Mouse (Mus musculus) adrenal gland, postnatal 14 days (tissue): ENCODE data around the gene Krt32. TPM values are rescaled to one million over a fixed set of nuclear protein-coding genes. Genes with fewer than 3 reads are reported as not detected.

Experiments
- DNase-seq: peaks from one replicate; pipeline ENCODE4 v3.0.0; 2021; ENCODE audit warnings: mixed read lengths
- total RNA-seq: library from RNA; stranded (reverse); gene quantifications from 2 replicates; pipeline ENCODE4 v1.2.3, GENCODE M21; 2021

Gene Krt32
- total RNA-seq, 1 experiment from 2014 or later: not detected

GRCm38 (mm10) chr11:100050451-100050850 is 37.6 kb downstream of the Krt32 start, which contains the start of gene Krt31:
Krt31 (minus strand) TSS chr11:100050551.
- no peak for DNase-seq

- no peak for DNase-seq
Measured at GRCm38 (mm10) chr11:100047193-100047592, 40.8 kb downstream of the Krt32 start.

GRCm38 (mm10) chr11:100046303-100046866 is 41.6 kb downstream of the Krt32 start:
- no peak for DNase-seq

- DNase-seq: no peak
Measured at GRCm38 (mm10) chr11:100041454-100041853, 46.6 kb downstream of the Krt32 start, which contains the start of gene Krt34. Krt34 (minus strand) TSS chr11:100041554.

Other genes starting within 250 kb of the Krt32 start
- not detected in 2 replicates for gene Krtap4-16, start 236.6 kb downstream of the Krt32 start, total RNA-seq
- gene Gm11568, start 230.3 kb downstream of the Krt32 start, total RNA-seq: not detected in 2 replicates
- gene Gm11559, start 223.8 kb downstream of the Krt32 start, total RNA-seq: not detected in 2 replicates
- not detected in 2 replicates for gene Krtap9-1, start 214.8 kb downstream of the Krt32 start, total RNA-seq
- not detected in 2 replicates for gene Gm11567, start 209.0 kb downstream of the Krt32 start, total RNA-seq
- gene Krtap31-1, start 180.3 kb downstream of the Krt32 start, total RNA-seq: not detected in 2 replicates
- not detected in 2 replicates for gene Gm11565, start 173.5 kb downstream of the Krt32 start, total RNA-seq
- gene Krtap31-2, start 151.9 kb downstream of the Krt32 start, total RNA-seq: not detected in 2 replicates
- not detected in 2 replicates for gene Krtap9-5, start 139.8 kb downstream of the Krt32 start, total RNA-seq
- not detected in 2 replicates for gene Krtap29-1, start 109.2 kb downstream of the Krt32 start, total RNA-seq
- not detected in 2 replicates for gene Krtap16-1, start 101.6 kb downstream of the Krt32 start, total RNA-seq
- not detected in 2 replicates for gene Krtap17-1, start 94.2 kb downstream of the Krt32 start, total RNA-seq
- gene Krt33a, start 72.0 kb downstream of the Krt32 start, total RNA-seq: not detected in 2 replicates
- gene Krt33b, start 58.4 kb downstream of the Krt32 start, total RNA-seq: not detected in 2 replicates
- not detected in 2 replicates for gene Krt34, start 46.7 kb downstream of the Krt32 start, total RNA-seq
- gene Krt31, start 37.7 kb downstream of the Krt32 start, total RNA-seq: not detected in 2 replicates
- gene Krt35, start 8.0 kb upstream of the Krt32 start, total RNA-seq: not detected in 2 replicates
- gene Krt36, start 17.4 kb upstream of the Krt32 start, total RNA-seq: 0.19 TPM in 1 of 2 replicates, not detected in the other
- not detected in 2 replicates for gene Krt13, start 33.3 kb upstream of the Krt32 start, total RNA-seq
- not detected in 2 replicates for gene Krt15, start 47.7 kb upstream of the Krt32 start, total RNA-seq
- 6.4 and 6.6 TPM in 2 replicates for gene Krt19, start 60.4 kb upstream of the Krt32 start, total RNA-seq
- not detected in 2 replicates for gene Krt9, start 105.0 kb upstream of the Krt32 start, total RNA-seq
- gene Krt14, start 119.3 kb upstream of the Krt32 start, total RNA-seq: 0.38 and 0.41 TPM in 2 replicates
- not detected in 2 replicates for gene Krt16, start 160.7 kb upstream of the Krt32 start, total RNA-seq
- not detected in 2 replicates for gene Krt17, start 172.8 kb upstream of the Krt32 start, total RNA-seq
- gene Krt42, start 181.6 kb upstream of the Krt32 start, total RNA-seq: not detected in 2 replicates
- gene Eif1, start 231.7 kb upstream of the Krt32 start, total RNA-seq: 987 and 1,021 TPM in 2 replicates
- gene Gast, start 246.2 kb upstream of the Krt32 start, total RNA-seq: not detected in 2 replicates